Mouse (Mus musculus) spleen, postnatal 4 days (tissue): ENCODE data around the gene Plxna1.

Source experiments
- DNase-seq, 2 experiments: peaks; one replicate each; pipeline ENCODE4 v3.0.0; 2022; ENCODE audit warnings: low spot score in 2 of 2

Gene Plxna1

GRCm38 (mm10) chr6:89362281-89363106, at the start of gene Plxna1:
Plxna1 (minus strand) TSS chr6:89362620.
- peak; percentile 40 to 77 for DNase-seq

GRCm38 (mm10) chr6:89409041-89409440, 46.6 kb upstream of the Plxna1 start:
- no peak for DNase-seq

- no peak for DNase-seq
Observed at GRCm38 (mm10) chr6:89408259-89408658, 45.8 kb upstream of the Plxna1 start.

- no peak for DNase-seq
Observed at GRCm38 (mm10) chr6:89407247-89407889, 44.9 kb upstream of the Plxna1 start.

GRCm38 (mm10) chr6:89404964-89405363, 42.5 kb upstream of the Plxna1 start:
- DNase-seq, result no peak

GRCm38 (mm10) chr6:89403257-89404225, 41.1 kb upstream of the Plxna1 start:
- DNase-seq, result no peak

- DNase-seq, result no peak
Observed at GRCm38 (mm10) chr6:89402406-89402805, 40.0 kb upstream of the Plxna1 start.

- no peak for DNase-seq
Observed at GRCm38 (mm10) chr6:89399564-89399963, 37.1 kb upstream of the Plxna1 start.

- no peak for DNase-seq
Observed at GRCm38 (mm10) chr6:89397919-89398318, 35.5 kb upstream of the Plxna1 start.

GRCm38 (mm10) chr6:89393820-89394219, 31.4 kb upstream of the Plxna1 start:
- no peak for DNase-seq

- DNase-seq, result no peak
Observed at GRCm38 (mm10) chr6:89392213-89392612, 29.8 kb upstream of the Plxna1 start.

GRCm38 (mm10) chr6:89389771-89390170, 27.4 kb upstream of the Plxna1 start:
- DNase-seq, result no peak

- DNase-seq, result no peak
Observed at GRCm38 (mm10) chr6:89386956-89387355, 24.5 kb upstream of the Plxna1 start.

- no peak for DNase-seq
Observed at GRCm38 (mm10) chr6:89384699-89385098, 22.3 kb upstream of the Plxna1 start.

- no peak for DNase-seq
Observed at GRCm38 (mm10) chr6:89381851-89382250, 19.4 kb upstream of the Plxna1 start.

- no peak for DNase-seq
Observed at GRCm38 (mm10) chr6:89381172-89381571, 18.8 kb upstream of the Plxna1 start.

- no peak for DNase-seq
Observed at GRCm38 (mm10) chr6:89380751-89381150, 18.3 kb upstream of the Plxna1 start.

- DNase-seq, result no peak
Observed at GRCm38 (mm10) chr6:89378264-89378663, 15.8 kb upstream of the Plxna1 start.

- DNase-seq, result no peak
Observed at GRCm38 (mm10) chr6:89368812-89369211, 6.4 kb upstream of the Plxna1 start.

- DNase-seq, result no peak
Observed at GRCm38 (mm10) chr6:89364342-89364741, 1.9 kb upstream of the Plxna1 start.

- no peak for DNase-seq
Observed at GRCm38 (mm10) chr6:89363107-89363451, 659 bp upstream of the Plxna1 start.
